9 mouse cellular contexts compared by ENCODE assay signal in genomic region chr4:83214822-83215558, GRCm38 (mm10).
A peak's percentile ranks its signal among the peaks of the same experiment; 100 is the strongest.
DNase-seq lines count a peak whose midpoint lies in the region; ATAC-seq lines count a peak whose summit lies in the region.
"Had no signal": no experiment of that assay in that cellular context is flagged by ENCODE, and none has a peak within 500 bp of the region (broad histone marks: within the 10 kb centered on the region; RNA-seq: fewer than 3 reads in every experiment).

No protein-coding gene starts in this region.

- H3K4me1 ChIP-seq in hindbrain, embryonic 14.5 days (replicated peaks; ENCODE audit: control insufficient read depth, insufficient read depth, low read length), result peaks cover 7% of the 10 kb centered on the region; the same call in 1 of the 2 replicates
- H3K4me1 ChIP-seq in hindbrain, embryonic 10.5 days (replicated peaks), result no peaks in the 10 kb centered on the region
- H3K4me1 ChIP-seq in heart, embryonic 10.5 days, result peaks cover 17% of the 10 kb centered on the region; the same call in 1 of the 2 replicates
- peaks cover 21% of the 10 kb centered on the region for H3K4me1 ChIP-seq in limb, embryonic 13.5 days

- H3K4me3 ChIP-seq in hindbrain, embryonic 14.5 days (replicated peaks; ENCODE audit: low read length), result no peak overlapping the region
- no peak overlapping the region for H3K4me3 ChIP-seq in hindbrain, embryonic 10.5 days
- H3K4me3 ChIP-seq in heart, embryonic 10.5 days, result no peak overlapping the region
- no peak overlapping the region for H3K4me3 ChIP-seq in limb, embryonic 13.5 days

- ATAC-seq in hindbrain, embryonic 14.5 days (ENCODE audit: low FRiP score), result no peak
- ATAC-seq in limb, embryonic 13.5 days (ENCODE audit: low FRiP score, low read depth), result no peak

- DNase-seq in hindbrain, embryonic 14.5 days (ENCODE audit: low spot score), result peak; percentile 40
- no peak for DNase-seq in hindbrain, embryonic 10.5 days (ENCODE audit: low spot score)
- DNase-seq in adipocyte (ENCODE audit: low spot score), result peak; percentile 12
- DNase-seq in heart, embryonic 10.5 days (ENCODE audit: low spot score), result peak; percentile 69
- no peak for DNase-seq in urinary bladder, adult 2 months (ENCODE audit: low spot score)
- DNase-seq in right cerebral cortex, adult 18-20 months, result no peak
- no peak for DNase-seq in layer of hippocampus, adult 8-10 months (ENCODE audit: low spot score in 2 of 2)
- DNase-seq: cerebellum, adult 11 months had no signal

- H3K9ac ChIP-seq in hindbrain, embryonic 14.5 days, result no peak overlapping the region
- no peak overlapping the region for H3K9ac ChIP-seq in limb, embryonic 13.5 days

- H3K27me3 ChIP-seq in hindbrain, embryonic 14.5 days (ENCODE audit: control insufficient read depth, insufficient read depth, low read length), result no peaks in the 10 kb centered on the region
- H3K27me3 ChIP-seq in hindbrain, embryonic 10.5 days (ENCODE audit: insufficient read depth, poor library complexity, severe bottlenecking), result no peaks in the 10 kb centered on the region
- no peaks in the 10 kb centered on the region for H3K27me3 ChIP-seq in heart, embryonic 10.5 days (ENCODE audit: insufficient read depth, poor library complexity, severe bottlenecking)
- no peaks in the 10 kb centered on the region for H3K27me3 ChIP-seq in limb, embryonic 13.5 days

- H3K36me3 ChIP-seq in hindbrain, embryonic 14.5 days (replicated peaks; ENCODE audit: control insufficient read depth, insufficient read depth), result no peaks in the 10 kb centered on the region
- H3K36me3 ChIP-seq in hindbrain, embryonic 10.5 days, result no peaks in the 10 kb centered on the region
- no peaks in the 10 kb centered on the region for H3K36me3 ChIP-seq in heart, embryonic 10.5 days
- H3K36me3 ChIP-seq in limb, embryonic 13.5 days, result no peaks in the 10 kb centered on the region

- no peak overlapping the region for H3K27ac ChIP-seq in hindbrain, embryonic 14.5 days
- H3K27ac ChIP-seq in hindbrain, embryonic 10.5 days, result no peak overlapping the region
- H3K27ac ChIP-seq in heart, embryonic 10.5 days, result peak overlapping the region; percentile 23; the same call in 1 of the 2 replicates
- H3K27ac ChIP-seq in limb, embryonic 13.5 days, result peak overlapping the region; percentile 61

- WGBS in hindbrain, embryonic 14.5 days, result 80% methylated on average over 9 of the region's 9 CpGs
- 85% methylated on average over 9 of the region's 9 CpGs for WGBS in hindbrain, embryonic 10.5 days
- WGBS in heart, embryonic 10.5 days, result 61% methylated on average over 9 of the region's 9 CpGs
- 26% methylated on average over 9 of the region's 9 CpGs for WGBS in limb, embryonic 13.5 days

- H3K4me2 ChIP-seq in hindbrain, embryonic 14.5 days (replicated peaks), result no peak overlapping the region
- H3K4me2 ChIP-seq in limb, embryonic 13.5 days (replicated peaks), result no peak overlapping the region

- H3K9me3 ChIP-seq in hindbrain, embryonic 14.5 days (ENCODE audit: control insufficient read depth, low read length), result no peaks in the 10 kb centered on the region
- H3K9me3 ChIP-seq in hindbrain, embryonic 10.5 days, result no peaks in the 10 kb centered on the region
- H3K9me3 ChIP-seq in heart, embryonic 10.5 days, result no peaks in the 10 kb centered on the region
- no peaks in the 10 kb centered on the region for H3K9me3 ChIP-seq in limb, embryonic 13.5 days

Comparison
In these comparisons a context has a peak if more than half of its experiments do, and no peak if none do; other contexts are left out.
1. DNase-seq: peak in hindbrain, embryonic 14.5 days (single experiment), adipocyte (single experiment) and heart, embryonic 10.5 days (single experiment); none in hindbrain, embryonic 10.5 days (single experiment), urinary bladder, adult 2 months (single experiment), right cerebral cortex, adult 18-20 months (single experiment) and layer of hippocampus, adult 8-10 months (0 of 2).
2. H3K27ac ChIP-seq: peak in heart, embryonic 10.5 days (single experiment) and limb, embryonic 13.5 days (single experiment); none in hindbrain, embryonic 14.5 days (single experiment) and hindbrain, embryonic 10.5 days (single experiment).